Mouse (Mus musculus): ENCODE results near the gene Smim24. TPM values are rescaled to one million over a fixed set of nuclear protein-coding genes. Genes with fewer than 3 reads are reported as not detected.

Gene Smim24
- total and polyA plus RNA-seq, 2 experiments from 2014 or later: 3.3 to 6.6 TPM

DNA sequence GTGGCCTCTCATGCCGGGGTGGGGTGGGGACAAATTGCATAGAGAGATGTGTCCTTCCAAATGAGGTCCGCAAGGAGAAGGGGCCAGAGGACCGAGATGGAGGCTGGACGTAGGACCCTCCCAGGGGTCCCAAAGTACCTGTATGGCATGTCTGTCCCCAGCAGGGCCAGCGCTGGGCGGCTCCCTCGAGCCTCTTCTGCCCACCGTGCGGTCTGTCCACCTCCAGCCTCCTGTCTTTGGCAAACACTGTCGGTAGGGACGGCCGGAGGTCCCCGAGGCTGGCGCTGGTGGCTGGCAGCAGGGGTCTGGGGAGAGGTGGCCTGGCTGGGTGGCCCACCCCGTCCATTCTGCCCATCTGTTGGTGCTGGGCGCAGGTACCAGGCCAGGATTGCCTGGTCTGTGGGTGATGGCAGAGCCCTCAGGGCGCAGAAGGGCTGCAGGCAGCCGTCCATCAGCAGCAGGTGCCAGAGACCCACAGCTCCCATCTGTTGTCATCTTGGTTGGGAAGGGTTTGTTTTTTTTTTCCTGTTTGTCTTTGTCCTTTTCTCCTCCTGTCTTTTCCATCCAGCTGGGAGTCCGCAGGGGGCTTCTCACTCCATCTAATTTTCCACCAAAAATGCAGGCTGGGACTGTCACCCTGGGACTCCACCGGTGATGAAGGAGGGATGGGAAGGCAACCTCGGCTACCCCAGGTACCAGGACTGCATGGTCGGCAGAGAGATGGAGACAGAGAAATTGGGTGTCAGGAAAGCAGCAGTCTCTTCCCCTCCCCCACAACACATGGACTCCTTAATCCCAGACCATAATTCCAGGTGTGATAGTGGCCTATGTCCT is 7.7 kb downstream of the Smim24 start:
- no peaks in the 10 kb centered on the region for H3K27me3 ChIP-seq (ENCODE audit: control insufficient read depth, insufficient read depth, low read length)

DNA sequence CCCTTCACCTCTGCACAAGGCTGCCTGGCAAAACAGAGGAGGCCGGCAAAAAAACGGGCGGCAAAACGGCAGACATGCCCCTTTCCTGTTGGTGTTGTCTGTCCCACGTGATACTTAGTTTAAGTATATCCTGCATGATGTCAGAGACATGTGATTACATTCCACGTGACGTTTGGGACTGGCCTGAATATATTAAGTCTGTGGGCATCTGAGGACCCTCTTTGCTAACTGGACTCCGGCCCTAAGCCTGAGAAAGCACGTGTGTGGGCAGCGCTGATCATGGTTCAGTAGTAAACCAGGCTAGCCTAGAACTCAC is 8.3 kb downstream of the Smim24 start:
- H3K27ac ChIP-seq (ENCODE audit: low read depth): peak overlapping the region; percentile 75
- peaks cover 15% of the 10 kb centered on the region for H3K4me1 ChIP-seq (ENCODE audit: control insufficient read depth, insufficient read depth)
- DNase-seq (ENCODE audit: low spot score) (peak; percentile 68), ATAC-seq (ENCODE audit: insufficient read depth, low read depth) (peak; percentile 28; the same call in 1 of the 2 replicates)
- no peaks in the 10 kb centered on the region for H3K27me3 ChIP-seq (ENCODE audit: control insufficient read depth, insufficient read depth, low read length)
- peaks cover 77% of the 10 kb centered on the region for H3K36me3 ChIP-seq (replicated peaks; ENCODE audit: control insufficient read depth, insufficient read depth, low read length)
- TF ChIP-seq EP300 (IDR thresholded peaks at IDR 0.05; ENCODE audit: low read depth): no peak
- H3K4me3 ChIP-seq (ENCODE audit: low read depth, low read length): no peak overlapping the region
- 41% methylated on average over 10 of the region's 10 CpGs for WGBS
- H3K9ac ChIP-seq (replicated peaks; ENCODE audit: low read depth, low read length): no peak overlapping the region
- no peak overlapping the region for H3K4me2 ChIP-seq (ENCODE audit: low read depth, low read length)
- no peaks in the 10 kb centered on the region for H3K9me3 ChIP-seq (replicated peaks; ENCODE audit: control insufficient read depth, low read length)

More for the DNA sequence above, 7.7 kb downstream of the Smim24 start:
- no peak for TF ChIP-seq EP300 (IDR thresholded peaks at IDR 0.05; ENCODE audit: low read depth)
- no peak for TF ChIP-seq CTCF (IDR thresholded peaks at IDR 0.05; ENCODE audit: low read depth)
- Histone ChIP-seq H3K9me3 (replicated peaks; ENCODE audit: control insufficient read depth, low read length) (no peaks in the 10 kb centered on the region), H3K4me3 (ENCODE audit: low read depth, low read length) (no peak overlapping the region), H3K4me1 (ENCODE audit: control insufficient read depth, insufficient read depth) (peaks cover 15% of the 10 kb centered on the region), H3K36me3 (replicated peaks; ENCODE audit: control insufficient read depth, insufficient read depth, low read length) (peaks cover 71% of the 10 kb centered on the region), H3K9ac (replicated peaks; ENCODE audit: low read depth, low read length) (no peak overlapping the region), H3K4me2 (ENCODE audit: low read depth, low read length) (no peak overlapping the region), H3K27ac (ENCODE audit: low read depth) (peak overlapping the region; percentile 75; the same call in 1 of the 2 replicates)
- 78% methylated on average over 22 of the region's 22 CpGs for WGBS
- DNase-seq (ENCODE audit: low spot score) (no peak), ATAC-seq (ENCODE audit: insufficient read depth, low read depth) (no peak)

DNA sequence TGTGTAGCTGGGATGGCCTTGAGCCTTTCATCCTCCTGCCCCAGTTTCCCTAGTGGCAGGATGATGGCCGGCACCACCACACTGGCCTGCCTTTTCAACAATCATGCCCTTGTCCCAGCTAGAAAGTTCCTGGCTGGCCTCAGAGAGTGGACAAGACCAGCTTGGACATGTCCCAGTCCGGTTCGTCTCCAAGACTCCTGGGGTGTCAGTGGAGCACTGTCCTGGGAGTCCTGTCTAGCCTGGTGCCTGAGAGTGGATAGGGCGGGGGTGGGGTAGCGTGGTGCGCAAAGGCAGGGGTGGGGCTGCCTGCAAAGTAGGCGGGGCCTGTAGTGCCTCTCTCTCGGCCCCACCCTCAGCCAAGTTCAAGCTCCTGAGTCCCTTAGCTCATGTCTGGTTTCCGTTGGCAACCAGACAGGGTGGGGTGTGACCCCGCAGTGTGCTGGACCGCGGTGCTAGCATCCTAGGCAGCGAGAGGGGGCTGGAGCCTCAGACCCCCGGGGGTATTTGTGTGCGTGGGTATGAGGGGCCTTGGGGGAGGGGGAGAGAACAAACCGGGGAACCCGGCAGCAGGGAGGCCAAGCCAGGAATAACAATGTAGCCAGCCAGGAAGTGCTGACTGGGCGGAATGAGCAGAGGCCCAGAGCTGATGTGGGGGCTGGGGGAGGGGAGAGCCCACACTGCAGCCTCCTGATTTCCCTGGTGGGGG is 8.8 kb downstream of the Smim24 start:
- TF ChIP-seq EP300 (IDR thresholded peaks at IDR 0.05; ENCODE audit: low read depth) (no peak; the same call in none of the 2 replicates), CTCF (IDR thresholded peaks at IDR 0.05; ENCODE audit: low read depth) (no peak)
- Histone ChIP-seq H3K9ac (replicated peaks; ENCODE audit: low read depth, low read length) (no peak overlapping the region), H3K4me2 (ENCODE audit: low read depth, low read length) (peak overlapping the region; percentile 30; the same call in 1 of the 2 replicates), H3K27me3 (ENCODE audit: control insufficient read depth, insufficient read depth, low read length) (no peaks in the 10 kb centered on the region), H3K9me3 (replicated peaks; ENCODE audit: control insufficient read depth, low read length) (no peaks in the 10 kb centered on the region), H3K36me3 (replicated peaks; ENCODE audit: control insufficient read depth, insufficient read depth, low read length) (peaks cover 76% of the 10 kb centered on the region), H3K27ac (ENCODE audit: low read depth) (peak overlapping the region; percentile 75), H3K4me3 (ENCODE audit: low read depth, low read length) (no peak overlapping the region), H3K4me1 (ENCODE audit: control insufficient read depth, insufficient read depth) (peaks cover 16% of the 10 kb centered on the region)
- ATAC-seq (ENCODE audit: insufficient read depth, low read depth) (peak; percentile 73), DNase-seq (ENCODE audit: low spot score) (peak; percentile 75)
- WGBS: 19% methylated on average over 18 of the region's 18 CpGs

DNA sequence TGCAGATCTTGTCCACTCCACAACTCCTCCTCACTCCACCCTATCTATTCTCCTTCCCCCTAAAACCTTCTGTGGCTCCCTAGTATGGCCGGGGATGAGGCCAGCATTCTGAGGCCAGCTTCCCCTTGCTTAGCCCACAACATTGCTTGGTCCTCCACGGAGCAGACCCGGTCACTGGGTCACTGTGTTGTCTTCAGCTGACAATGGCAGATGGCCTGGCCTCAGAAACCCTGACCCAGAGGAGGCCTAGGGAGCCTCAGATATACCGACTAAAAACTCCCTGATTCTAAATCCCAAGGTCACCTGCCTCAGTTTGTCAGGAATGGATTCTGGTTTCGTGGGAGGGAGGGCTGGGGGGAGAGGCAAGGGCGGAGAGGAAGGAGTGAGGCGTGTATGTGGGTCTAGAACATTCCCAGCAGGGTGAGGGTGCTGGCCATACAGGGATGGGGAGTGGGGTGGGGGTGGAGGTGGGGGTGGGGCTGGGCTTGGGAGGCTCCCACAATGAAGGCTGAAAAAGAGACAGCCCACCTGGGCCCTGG is 9.4 kb downstream of the Smim24 start:
- WGBS: 35% methylated on average over 7 of the region's 7 CpGs

DNA sequence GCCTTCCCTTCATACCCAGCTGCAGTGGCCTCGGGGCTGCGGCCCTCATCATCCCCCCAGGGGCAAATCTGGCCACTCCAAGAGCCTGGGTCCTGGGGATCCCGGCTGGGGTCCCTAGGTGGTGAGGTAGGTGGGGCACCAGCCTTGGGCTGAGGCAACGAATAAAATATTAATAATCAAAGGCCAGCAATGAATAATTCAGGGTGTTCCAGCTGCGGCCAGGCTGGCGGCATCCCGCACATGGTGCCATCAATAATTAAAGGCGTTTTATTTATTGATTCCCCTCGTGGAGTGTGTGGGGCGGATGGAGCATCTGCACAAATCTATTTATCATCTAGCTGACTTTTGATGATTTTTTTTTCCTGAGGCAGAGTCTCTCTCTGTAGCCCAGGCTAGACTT is 10.7 kb downstream of the Smim24 start:
- no peaks in the 10 kb centered on the region for H3K9me3 ChIP-seq (replicated peaks; ENCODE audit: control insufficient read depth, low read length)
- H3K36me3 ChIP-seq (replicated peaks; ENCODE audit: control insufficient read depth, insufficient read depth, low read length): peaks cover 73% of the 10 kb centered on the region
- no peak overlapping the region for H3K4me2 ChIP-seq (ENCODE audit: low read depth, low read length)
- no peak overlapping the region for H3K4me3 ChIP-seq (ENCODE audit: low read depth, low read length)
- TF ChIP-seq EP300 (IDR thresholded peaks at IDR 0.05; ENCODE audit: low read depth): no peak
- no peak for TF ChIP-seq CTCF (IDR thresholded peaks at IDR 0.05; ENCODE audit: low read depth)
- H3K9ac ChIP-seq (replicated peaks; ENCODE audit: low read depth, low read length): no peak overlapping the region
- WGBS: 77% methylated on average over 10 of the region's 10 CpGs
- peaks cover 34% of the 10 kb centered on the region for H3K4me1 ChIP-seq (ENCODE audit: control insufficient read depth, insufficient read depth)
- DNase-seq (ENCODE audit: low spot score) (no peak), ATAC-seq (ENCODE audit: insufficient read depth, low read depth) (no peak)
- no peak overlapping the region for H3K27ac ChIP-seq (ENCODE audit: low read depth)
- no peaks in the 10 kb centered on the region for H3K27me3 ChIP-seq (ENCODE audit: control insufficient read depth, insufficient read depth, low read length)

More for the DNA sequence above, 9.4 kb downstream of the Smim24 start:
- H3K9me3 ChIP-seq (replicated peaks; ENCODE audit: control insufficient read depth, low read length): no peaks in the 10 kb centered on the region
- peaks cover 77% of the 10 kb centered on the region for H3K36me3 ChIP-seq (replicated peaks; ENCODE audit: control insufficient read depth, insufficient read depth, low read length)
- TF ChIP-seq CTCF (IDR thresholded peaks at IDR 0.05; ENCODE audit: low read depth) (no peak), EP300 (IDR thresholded peaks at IDR 0.05; ENCODE audit: low read depth) (no peak)
- peak overlapping the region; percentile 75 for H3K27ac ChIP-seq (ENCODE audit: low read depth)
- DNase-seq (ENCODE audit: low spot score): no peak
- H3K27me3 ChIP-seq (ENCODE audit: control insufficient read depth, insufficient read depth, low read length): no peaks in the 10 kb centered on the region
- peaks cover 22% of the 10 kb centered on the region for H3K4me1 ChIP-seq (ENCODE audit: control insufficient read depth, insufficient read depth)
- no peak overlapping the region for H3K9ac ChIP-seq (replicated peaks; ENCODE audit: low read depth, low read length)
- H3K4me2 ChIP-seq (ENCODE audit: low read depth, low read length): peak overlapping the region; percentile 30; the same call in 1 of the 2 replicates
- no peak overlapping the region for H3K4me3 ChIP-seq (ENCODE audit: low read depth, low read length)
- ATAC-seq (ENCODE audit: insufficient read depth, low read depth): no peak

All from heart, postnatal 0 days (tissue).